Mouse (Mus musculus) midbrain, postnatal 0 days (tissue): Measurements from ENCODE around the gene Lrrc32. TPM values are rescaled to one million over a fixed set of nuclear protein-coding genes. Genes with fewer than 3 reads are reported as not detected.

Experiments
- ATAC-seq: fragments of 200-750 bp; cut with Nextera tagmentation; 2 replicates; pipeline ENCODE4 v1.8.0; 2017; ENCODE audit warnings: moderate number of reproducible peaks, mild to moderate bottlenecking, moderate TSS enrichment, moderate library complexity; ENCODE audit not compliant: low FRiP score
- DNase-seq: peaks from one replicate; pipeline ENCODE4 v3.0.0-alpha.2; 2015; ENCODE audit warnings: low spot score
- H3K27ac ChIP-seq: fragments of 300-500 bp; sonication (generic); 2 replicates; pipeline ENCODE4 v1.5.1; 2014; ENCODE audit warnings: low read depth, mild to moderate bottlenecking, low read length, mixed read lengths
- H3K27me3 ChIP-seq: fragments of 300-500 bp; sonication (generic); 2 replicates; pipeline ENCODE4 v1.6.1; 2014; ENCODE audit warnings: low read length, control low read depth, mixed read lengths; ENCODE audit not compliant: insufficient read depth
- H3K36me3 ChIP-seq: fragments of 300-500 bp; sonication (generic); 2 replicates; pipeline ENCODE4 v1.6.1; 2014; ENCODE audit warnings: low read length, control low read depth, mixed read lengths; ENCODE audit not compliant: insufficient read depth
- H3K4me1 ChIP-seq: fragments of 300-500 bp; sonication (generic); 2 replicates; pipeline ENCODE4 v1.6.1; 2014; ENCODE audit warnings: mild to moderate bottlenecking, control low read depth, antibody characterized with exemption, low read length, mixed read lengths; ENCODE audit not compliant: insufficient read depth
- H3K4me2 ChIP-seq: fragments of 300-500 bp; sonication (generic); 2 replicates; pipeline ENCODE4 v1.6.1; 2014; ENCODE audit warnings: low read depth, mild to moderate bottlenecking, low read length, mixed read lengths; ENCODE audit not compliant: poor library complexity, severe bottlenecking
- H3K4me3 ChIP-seq: fragments of 300-500 bp; sonication (generic); 2 replicates; pipeline ENCODE4 v1.5.1; 2014; ENCODE audit warnings: low read depth, mild to moderate bottlenecking, low read length, moderate library complexity
- H3K9ac ChIP-seq: fragments of 300-500 bp; sonication (generic); replicated peaks from 2 replicates; pipeline ENCODE4 v1.6.1; 2014; ENCODE audit warnings: mild to moderate bottlenecking, low read length, moderate library complexity, mixed read lengths; ENCODE audit not compliant: poor library complexity, severe bottlenecking
- H3K9me3 ChIP-seq: fragments of 300-500 bp; sonication (generic); 2 replicates; pipeline ENCODE4 v1.6.1; 2016; ENCODE audit warnings: low read length, control low read depth
- CTCF ChIP-seq: IDR thresholded peaks from 2 replicates; pipeline ENCODE4 v1.5.1; 2016; ENCODE audit warnings: antibody characterized with exemption, mild to moderate bottlenecking
- WGBS: fragments of 180-500 bp; shearing (Covaris S2); extraction: QIAGEN DNeasy Blood & Tissue Kit; methylation state at CpG from one replicate; pipeline ENCODE4 v1.1.7; 2014; 5-methylcytosine and 5-hydroxymethylcytosine counted together
- polyA plus RNA-seq: library from polyadenylated mRNA; unstranded; fragments of >200 nt; fragmentation: Nextera tagmentation; extraction: Ambion mirVana; gene quantifications from 2 replicates; pipeline ENCODE4 v1.2.1, GENCODE M21; 2015
- total RNA-seq: library from RNA; depleted of rRNA; stranded (reverse); fragments of >200 nt; gene quantifications from 2 replicates; pipeline ENCODE4 v1.2.3, GENCODE M21; 2014; rRNA removed

The Lrrc32 gene
- total and polyA plus RNA-seq, 2 experiments from 2014 or later, result 5.2 to 7.6 TPM

- WGBS, result 50% methylated on average over 11 of the region's 11 CpGs
- no peak for TF ChIP-seq CTCF
- H3K4me2 ChIP-seq, result no peak overlapping the region
- no peaks in the 10 kb centered on the region for H3K9me3 ChIP-seq
- no peaks in the 10 kb centered on the region for H3K4me1 ChIP-seq
- no peak for ATAC-seq
- no peak overlapping the region for H3K27ac ChIP-seq
- H3K27me3 ChIP-seq, result no peaks in the 10 kb centered on the region
- no peaks in the 10 kb centered on the region for H3K36me3 ChIP-seq
- H3K9ac ChIP-seq, result no peak overlapping the region
- H3K4me3 ChIP-seq, result no peak overlapping the region
- no peak for DNase-seq
Measured at GRCm38 (mm10) chr7:98543853-98544370, 54.8 kb downstream of the Lrrc32 start.

- 86% methylated on average over 3 of the region's 3 CpGs for WGBS
- Histone ChIP-seq H3K27me3 (no peaks in the 10 kb centered on the region), H3K9ac (no peak overlapping the region), H3K4me2 (no peak overlapping the region), H3K36me3 (no peaks in the 10 kb centered on the region), H3K4me3 (no peak overlapping the region), H3K9me3 (no peaks in the 10 kb centered on the region), H3K27ac (no peak overlapping the region), H3K4me1 (no peaks in the 10 kb centered on the region)
- no peak for TF ChIP-seq CTCF
- ATAC-seq (no peak), DNase-seq (no peak)
Measured at GRCm38 (mm10) chr7:98544556-98544955, 55.5 kb downstream of the Lrrc32 start.

GRCm38 (mm10) chr7:98548839-98549238 lies 59.8 kb downstream of the Lrrc32 start:
- no peaks in the 10 kb centered on the region for H3K27me3 ChIP-seq
- H3K4me1 ChIP-seq, result no peaks in the 10 kb centered on the region
- no peaks in the 10 kb centered on the region for H3K9me3 ChIP-seq
- DNase-seq (no peak), ATAC-seq (no peak)
- no peak overlapping the region for H3K4me3 ChIP-seq
- H3K36me3 ChIP-seq, result no peaks in the 10 kb centered on the region
- TF ChIP-seq CTCF, result no peak
- H3K27ac ChIP-seq, result no peak overlapping the region
- no peak overlapping the region for H3K4me2 ChIP-seq
- WGBS, result 39% methylated on average over 3 of the region's 3 CpGs
- H3K9ac ChIP-seq, result no peak overlapping the region

- no peak for TF ChIP-seq CTCF
- Histone ChIP-seq H3K4me1 (no peaks in the 10 kb centered on the region), H3K36me3 (no peaks in the 10 kb centered on the region), H3K9me3 (no peaks in the 10 kb centered on the region), H3K4me3 (no peak overlapping the region), H3K4me2 (no peak overlapping the region), H3K9ac (no peak overlapping the region), H3K27ac (no peak overlapping the region), H3K27me3 (no peaks in the 10 kb centered on the region)
- ATAC-seq (no peak), DNase-seq (no peak)
- 47% methylated on average over 2 of the region's 2 CpGs for WGBS
Measured at GRCm38 (mm10) chr7:98550596-98550995, 61.5 kb downstream of the Lrrc32 start.

GRCm38 (mm10) chr7:98551041-98551440 lies 62.0 kb downstream of the Lrrc32 start:
- Histone ChIP-seq H3K4me1 (no peaks in the 10 kb centered on the region), H3K4me3 (no peak overlapping the region), H3K36me3 (no peaks in the 10 kb centered on the region), H3K27me3 (no peaks in the 10 kb centered on the region), H3K27ac (no peak overlapping the region), H3K9me3 (no peaks in the 10 kb centered on the region), H3K4me2 (no peak overlapping the region), H3K9ac (no peak overlapping the region)
- 72% methylated on average over 3 of the region's 3 CpGs for WGBS
- no peak for TF ChIP-seq CTCF
- ATAC-seq (no peak), DNase-seq (no peak)

Other genes with a start within 250 kb of the Lrrc32 start
- gene Acer3, start 168.1 kb upstream of the Lrrc32 start, total RNA-seq, result 12.0 and 15.5 TPM in 2 replicates
- 19.4 and 19.8 TPM in 2 replicates for gene Acer3, start 168.1 kb upstream of the Lrrc32 start, polyA plus RNA-seq
- 30.7 and 32.1 TPM in 2 replicates for gene Tsku, start 128.0 kb upstream of the Lrrc32 start, total RNA-seq
- 6.1 and 7.0 TPM in 2 replicates for gene Tsku, start 128.0 kb upstream of the Lrrc32 start, polyA plus RNA-seq
- gene Gucy2d, start 48.9 kb upstream of the Lrrc32 start, total RNA-seq, result 0.05 TPM in 1 of 2 replicates, not detected in the other
- 0.05 TPM in 1 of 2 replicates, not detected in the other for gene Gucy2d, start 48.9 kb upstream of the Lrrc32 start, polyA plus RNA-seq
- gene Emsy, start 167.5 kb downstream of the Lrrc32 start, total RNA-seq, result 36.0 and 43.0 TPM in 2 replicates
- gene Emsy, start 167.5 kb downstream of the Lrrc32 start, polyA plus RNA-seq, result 25.8 and 26.6 TPM in 2 replicates
- gene Thap12, start 213.8 kb downstream of the Lrrc32 start, total RNA-seq, result 64.2 and 67.3 TPM in 2 replicates
- gene Thap12, start 213.8 kb downstream of the Lrrc32 start, polyA plus RNA-seq, result 43.0 and 49.1 TPM in 2 replicates